Mouse (Mus musculus) ES-Bruce4 (cell line): ENCODE data around the gene Sdhc.

Source experiments
- CTCF ChIP-seq: IDR thresholded peaks from one replicate; pipeline ENCODE4 v1.8.1; 2011; ENCODE audit warnings: low read depth, low read length
- EP300 ChIP-seq: IDR thresholded peaks from 2 replicates; pipeline ENCODE4 v1.6.1; 2011; ENCODE audit warnings: low read depth, low read length; ENCODE audit not compliant: insufficient read depth

GRCm38 (mm10) chr1:171187851-171188700 lies 37.7 kb upstream of the Sdhc start:
- TF ChIP-seq EP300 (peak; percentile 65), CTCF (no peak)
